Mouse (Mus musculus) heart, adult 8-10 months (tissue): ENCODE measurements at regions not wholly inside any gene's neighbourhood (a gene's known extent, or its start where the extent isn't known, plus 50 kb on each side); places are given as distances from the start of the nearest gene placed in this dataset.

Experiments
- DNase-seq: peaks from one replicate; pipeline ENCODE4 v3.0.0; 2022; ENCODE audit warnings: low spot score

DNA sequence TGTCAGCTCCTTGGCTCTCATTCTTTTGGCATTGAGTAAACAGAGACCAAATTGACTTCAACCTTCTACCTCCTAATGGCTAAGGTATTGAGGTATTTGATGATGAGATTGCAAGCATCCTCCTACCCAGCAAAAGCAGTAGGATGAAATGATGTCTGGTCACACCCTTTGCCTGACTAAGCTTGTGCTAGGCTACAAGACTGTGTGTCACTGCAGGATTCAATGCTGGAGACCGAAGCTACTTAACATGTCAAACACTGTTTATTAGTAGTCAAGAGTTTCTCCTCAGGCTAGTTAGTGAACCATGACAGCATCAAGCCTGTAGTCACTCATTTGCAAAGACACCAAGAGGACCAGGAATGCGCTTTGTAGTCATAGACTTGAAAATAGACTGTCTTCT is 320.0 kb downstream of the Prr30 start:
- no peak for DNase-seq

DNA sequence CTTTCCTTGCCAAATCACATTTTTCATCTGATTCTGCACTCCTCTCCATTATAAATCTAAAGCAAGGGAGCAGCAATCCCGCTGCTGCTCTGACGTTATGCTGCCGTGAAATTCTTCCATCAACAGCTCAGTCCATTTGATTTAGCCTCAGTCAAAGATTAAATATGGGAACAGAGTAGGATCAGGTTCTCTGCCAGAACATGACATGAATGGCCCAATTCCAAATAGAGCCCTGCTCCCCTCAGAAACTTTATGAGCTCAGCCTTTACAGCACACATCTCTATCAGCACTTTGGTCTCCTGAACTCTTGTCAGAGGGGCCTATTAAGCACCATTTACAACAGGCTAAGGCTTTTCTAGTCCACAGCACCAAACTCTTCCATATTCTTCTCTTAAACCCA is 332.3 kb downstream of the Prr30 start:
- DNase-seq, result no peak

DNA sequence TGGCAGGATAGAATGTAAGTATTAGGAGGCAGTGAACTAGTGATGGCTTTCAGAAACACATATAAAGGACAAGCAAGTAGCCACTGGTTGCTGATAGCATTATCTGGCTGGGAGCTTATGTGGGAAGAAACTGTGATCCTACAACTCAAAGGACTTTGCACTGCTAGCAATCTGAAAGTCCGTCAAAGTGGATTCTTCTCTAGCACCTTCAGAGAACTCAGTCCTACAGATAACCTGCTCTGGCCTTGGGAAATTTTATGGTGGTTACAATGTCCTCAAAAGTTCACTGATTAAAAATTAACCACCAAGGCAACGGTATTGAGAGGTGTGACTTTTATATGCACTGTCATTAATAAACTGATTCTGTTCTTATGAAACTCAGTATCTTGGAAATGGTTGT is 335.3 kb downstream of the Prr30 start:
- DNase-seq, result no peak

DNA sequence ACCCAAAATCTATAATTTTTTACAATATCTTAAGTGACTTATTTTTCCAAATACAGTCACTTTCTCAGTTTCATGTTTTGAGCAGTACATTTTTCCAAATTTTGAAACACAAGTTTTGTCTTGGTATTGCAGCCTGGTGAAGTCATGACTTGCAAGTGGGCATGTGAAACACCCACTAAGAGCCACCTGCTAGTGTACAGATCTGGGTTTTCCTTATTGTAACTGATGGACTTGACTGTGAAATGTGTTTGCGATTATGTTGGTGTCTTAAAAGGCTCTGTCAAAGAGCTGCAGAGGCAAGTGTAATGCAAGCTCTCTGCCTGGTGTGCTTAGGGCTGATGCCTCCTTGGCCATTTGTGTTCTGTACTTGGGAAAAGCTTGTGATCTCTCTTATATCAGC is 336.0 kb downstream of the Prr30 start:
- DNase-seq, result no peak

DNA sequence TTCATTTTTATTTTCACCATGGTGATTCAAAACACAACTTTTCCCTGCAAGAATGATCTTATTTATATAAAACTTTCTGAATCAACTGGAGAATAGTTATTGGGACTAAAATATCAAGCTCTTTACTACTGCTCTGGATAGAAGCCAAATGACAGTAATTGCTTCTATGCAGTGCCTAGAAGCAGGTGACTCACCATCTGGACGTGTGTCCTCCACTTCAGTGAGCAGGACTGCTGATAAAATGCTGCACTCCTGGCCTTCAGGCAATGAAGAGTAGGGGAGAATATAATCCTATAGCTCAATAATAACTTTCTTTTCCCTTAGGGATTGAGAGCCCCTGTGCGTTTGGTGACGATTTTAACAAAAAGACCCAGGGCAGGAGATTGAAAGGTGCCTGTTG is 357.3 kb downstream of the Prr30 start:
- DNase-seq, result no peak
